Mouse (Mus musculus): ENCODE data around the gene Atg4a. TPM values are rescaled to one million over a fixed set of nuclear protein-coding genes. Genes with fewer than 3 reads are reported as not detected.

Atg4a gene
- polyA plus RNA-seq (2015; fragmentation: Nextera tagmentation; extraction: Ambion mirVana), result 16.4 and 17.1 TPM in 2 replicates

DNA sequence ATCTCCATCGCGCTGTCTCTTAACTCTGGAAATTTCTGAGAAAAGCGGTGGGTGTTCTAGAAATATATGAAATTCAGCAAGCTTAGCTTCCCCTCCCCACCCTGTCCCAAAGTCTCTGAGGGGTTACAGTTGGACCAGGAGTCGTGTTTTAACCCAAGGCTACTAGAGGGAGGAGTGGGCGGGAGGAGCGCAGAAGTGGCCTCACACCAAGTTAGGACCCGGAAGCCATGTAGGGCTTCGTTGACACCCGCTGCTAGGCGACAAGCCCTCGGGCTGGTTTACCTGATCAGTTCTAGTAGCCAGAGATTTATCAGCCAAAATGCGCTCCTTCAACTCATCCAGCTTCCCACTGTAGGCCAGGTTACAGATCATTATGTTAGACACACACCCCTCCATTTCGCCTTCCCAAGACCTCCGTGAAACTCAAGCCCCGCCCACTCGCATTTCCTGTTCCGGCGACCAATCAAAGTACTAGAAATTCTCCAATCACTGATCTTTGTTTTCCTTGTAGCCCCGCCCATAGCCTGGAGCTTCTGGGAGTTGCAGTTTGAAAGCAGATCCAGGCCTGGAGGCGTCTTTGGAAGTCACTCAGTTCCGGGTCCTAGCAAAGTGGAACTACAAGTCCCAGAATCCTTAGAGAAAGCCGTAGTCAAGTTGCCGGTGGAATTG is at the start of gene Atg4a, which contains the start of gene Psmd10:
Atg4a (plus strand) TSS at position 636 of the 669 bp plus-strand sequence.
Psmd10 (minus strand) TSS at position 457 of the 669 bp plus-strand sequence.
- ATAC-seq (ENCODE audit: borderline replicate concordance, extremely low read depth, low FRiP score, low TSS enrichment), result peak; percentile 98
- no peaks in the 10 kb centered on the region for H3K9me3 ChIP-seq
- H3K36me3 ChIP-seq, result no peaks in the 10 kb centered on the region
- H3K4me1 ChIP-seq, result no peaks in the 10 kb centered on the region
- H3K4me2 ChIP-seq, result peak within 1 kb of the TSS; percentile 57
- peaks cover 9% of the 10 kb centered on the region; the same call in 1 of the 2 replicates for H3K27me3 ChIP-seq
- 15% methylated on average over 23 of the region's 23 CpGs for WGBS
- H3K9ac ChIP-seq, result peak within 1 kb of the TSS; percentile 43
- H3K4me3 ChIP-seq, result peak within 1 kb of the TSS; percentile 56
- H3K27ac ChIP-seq, result no peak within 1 kb of the TSS

DNA sequence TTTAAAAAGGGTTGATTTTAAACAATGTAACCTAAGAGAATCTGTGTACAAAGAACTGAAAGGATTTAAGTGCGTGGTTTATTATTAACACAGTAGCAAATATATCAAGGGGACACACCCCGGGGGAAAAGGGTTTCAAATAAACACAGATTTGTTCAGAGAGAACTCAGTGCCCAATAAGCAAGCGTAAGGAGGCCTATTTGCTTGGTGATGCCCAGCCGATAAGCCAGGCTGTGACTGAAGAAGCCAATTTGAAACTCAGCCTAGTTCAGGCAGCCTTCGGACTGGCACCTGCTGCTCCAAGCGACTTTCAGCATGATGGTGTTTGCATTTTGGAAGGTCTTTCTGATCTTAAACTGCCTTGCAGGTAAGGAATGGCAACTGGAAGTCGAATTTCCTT is 49.3 kb upstream of the Atg4a start, which contains the start of gene Vsig1:
Vsig1 (plus strand) TSS at position 249 of the 400 bp plus-strand sequence.
- H3K4me3 ChIP-seq, result no peak within 1 kb of the TSS
- no peak for ATAC-seq (ENCODE audit: borderline replicate concordance, extremely low read depth, low FRiP score, low TSS enrichment)
- no peaks in the 10 kb centered on the region for H3K36me3 ChIP-seq
- H3K4me2 ChIP-seq, result no peak within 1 kb of the TSS
- no peak within 1 kb of the TSS for H3K27ac ChIP-seq
- H3K9me3 ChIP-seq, result no peaks in the 10 kb centered on the region
- 49% methylated on average over 7 of the region's 7 CpGs for WGBS
- H3K27me3 ChIP-seq, result peaks cover 4% of the 10 kb centered on the region; the same call in 1 of the 2 replicates
- H3K9ac ChIP-seq, result no peak within 1 kb of the TSS
- H3K4me1 ChIP-seq, result no peaks in the 10 kb centered on the region

DNA sequence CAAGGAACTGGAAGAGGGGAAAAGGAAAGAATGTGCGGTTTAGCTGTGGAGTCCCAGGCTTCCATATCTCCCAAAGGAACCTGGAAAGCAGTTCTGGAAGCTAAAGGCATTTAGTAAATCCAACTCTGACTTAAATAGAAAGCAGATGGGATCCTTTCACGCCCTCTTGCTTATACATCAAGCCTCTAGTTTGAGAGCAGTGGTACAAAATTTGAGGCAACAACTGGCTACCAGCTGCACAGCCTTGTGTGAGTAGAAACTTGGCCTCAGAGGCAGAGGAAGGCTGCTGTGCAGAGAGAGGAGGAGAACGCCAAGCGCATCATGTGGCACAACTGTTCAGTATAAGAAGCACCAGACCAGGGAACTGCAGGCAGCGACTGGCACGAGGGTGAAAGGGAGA is 35.4 kb upstream of the Atg4a start:
- H3K27me3 ChIP-seq, result peaks cover 32% of the 10 kb centered on the region
- ATAC-seq (ENCODE audit: borderline replicate concordance, extremely low read depth, low FRiP score, low TSS enrichment), result no peak
- no peaks in the 10 kb centered on the region for H3K36me3 ChIP-seq
- no peaks in the 10 kb centered on the region for H3K4me1 ChIP-seq
- WGBS, result 77% methylated on average over 6 of the region's 6 CpGs
- H3K9ac ChIP-seq, result no peak overlapping the region
- H3K9me3 ChIP-seq, result no peaks in the 10 kb centered on the region
- H3K4me2 ChIP-seq, result no peak overlapping the region
- no peak overlapping the region for H3K27ac ChIP-seq
- H3K4me3 ChIP-seq, result no peak overlapping the region

DNA sequence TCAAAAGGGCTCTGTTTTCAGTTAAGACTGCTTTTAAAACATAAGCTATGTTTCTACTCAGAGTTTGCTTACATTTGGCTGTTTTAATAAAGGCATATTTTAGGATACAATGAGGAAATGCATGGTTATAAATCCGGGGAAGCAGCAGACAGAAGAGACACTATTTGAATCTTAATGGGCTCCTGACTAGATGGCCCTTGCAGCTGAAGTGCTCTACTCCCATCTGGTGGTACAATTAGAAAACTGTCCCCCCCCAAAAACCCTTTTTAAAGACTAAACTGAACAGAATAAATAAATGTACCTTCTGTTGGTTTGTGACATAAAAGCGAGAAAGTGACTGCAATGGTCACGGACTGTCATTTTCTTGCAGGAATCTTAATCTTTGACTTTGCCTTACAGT is 24.6 kb upstream of the Atg4a start:
- Histone ChIP-seq H3K27ac (no peak overlapping the region), H3K4me1 (no peaks in the 10 kb centered on the region), H3K9me3 (no peaks in the 10 kb centered on the region), H3K4me3 (no peak overlapping the region), H3K36me3 (no peaks in the 10 kb centered on the region), H3K27me3 (peaks cover 23% of the 10 kb centered on the region; the same call in 1 of the 2 replicates), H3K9ac (no peak overlapping the region), H3K4me2 (no peak overlapping the region)
- ATAC-seq (ENCODE audit: borderline replicate concordance, extremely low read depth, low FRiP score, low TSS enrichment), result no peak
- WGBS, result 54% methylated on average over 3 of the region's 3 CpGs

DNA sequence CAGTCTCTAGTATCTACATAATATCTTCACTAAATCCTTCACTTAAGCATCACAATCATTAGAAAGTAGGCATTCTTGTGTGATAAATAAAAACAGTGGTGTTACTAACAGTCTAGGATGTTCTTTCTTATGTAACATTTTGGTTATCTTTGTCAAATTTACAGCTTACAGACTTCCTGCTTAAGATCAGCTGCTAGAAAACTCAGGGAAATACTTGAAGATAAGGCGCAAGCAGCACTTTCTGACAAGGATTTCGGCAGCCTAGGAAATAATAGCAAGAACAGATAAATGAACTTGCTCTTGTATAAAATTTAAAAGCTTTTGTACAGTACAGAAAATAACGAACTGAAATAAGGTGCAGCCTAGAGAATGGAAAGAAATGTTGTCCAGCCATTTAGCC is 23.4 kb upstream of the Atg4a start:
- Histone ChIP-seq H3K9me3 (no peaks in the 10 kb centered on the region), H3K4me1 (no peaks in the 10 kb centered on the region), H3K36me3 (no peaks in the 10 kb centered on the region), H3K27me3 (peaks cover 23% of the 10 kb centered on the region; the same call in 1 of the 2 replicates), H3K4me3 (no peak overlapping the region), H3K27ac (no peak overlapping the region), H3K4me2 (no peak overlapping the region), H3K9ac (no peak overlapping the region)
- no peak for ATAC-seq (ENCODE audit: borderline replicate concordance, extremely low read depth, low FRiP score, low TSS enrichment)
- 56% methylated on average over 3 of the region's 3 CpGs for WGBS

DNA sequence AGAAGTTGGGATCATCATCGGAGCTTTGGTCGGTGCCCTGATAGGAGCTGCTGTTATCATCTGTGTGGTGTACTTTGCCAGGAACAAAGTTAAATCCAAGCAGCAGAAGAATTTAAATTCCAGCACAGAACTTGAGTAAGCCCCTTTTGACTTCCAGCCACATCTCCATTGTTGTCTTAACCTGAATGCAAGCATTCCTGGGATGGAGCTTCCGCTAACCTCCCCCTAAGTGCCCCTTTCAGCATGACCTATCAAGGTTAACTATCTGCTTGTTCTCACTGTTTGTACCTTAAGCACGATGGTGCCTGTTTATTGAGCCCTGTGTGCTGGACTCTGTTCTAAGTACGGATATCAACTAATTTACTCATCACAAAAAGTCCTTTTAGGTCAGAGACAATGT is 20.4 kb upstream of the Atg4a start:
- Histone ChIP-seq H3K9ac (no peak overlapping the region), H3K4me3 (no peak overlapping the region), H3K27ac (no peak overlapping the region), H3K4me1 (no peaks in the 10 kb centered on the region), H3K4me2 (no peak overlapping the region), H3K9me3 (no peaks in the 10 kb centered on the region), H3K27me3 (peaks cover 24% of the 10 kb centered on the region; the same call in 1 of the 2 replicates), H3K36me3 (no peaks in the 10 kb centered on the region)
- no peak for ATAC-seq (ENCODE audit: borderline replicate concordance, extremely low read depth, low FRiP score, low TSS enrichment)
- 51% methylated on average over 5 of the region's 5 CpGs for WGBS

DNA sequence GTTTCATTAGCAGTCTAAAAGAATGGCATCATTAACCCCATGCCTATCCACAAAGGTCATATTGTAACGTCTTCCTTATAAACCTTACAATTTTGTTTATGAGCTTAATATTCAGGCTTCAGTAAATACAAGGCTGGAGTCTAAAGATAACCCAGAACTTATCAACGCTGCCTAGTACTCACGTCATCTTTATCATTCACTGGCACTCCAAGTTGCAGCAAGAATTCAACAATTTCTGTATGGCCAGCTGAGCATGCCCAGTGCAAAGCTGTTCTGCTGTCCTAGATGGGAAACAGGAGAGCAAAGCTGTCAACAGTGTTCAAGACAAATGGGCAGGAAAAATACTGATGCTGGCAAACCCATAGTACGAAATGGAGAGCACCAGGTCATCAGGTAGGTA is 3.1 kb upstream of the Atg4a start:
- H3K27ac ChIP-seq, result no peak overlapping the region
- no peak overlapping the region for H3K4me3 ChIP-seq
- WGBS, result 80% methylated on average over 4 of the region's 4 CpGs
- H3K27me3 ChIP-seq, result peaks cover 8% of the 10 kb centered on the region; the same call in 1 of the 2 replicates
- no peaks in the 10 kb centered on the region for H3K4me1 ChIP-seq
- ATAC-seq (ENCODE audit: borderline replicate concordance, extremely low read depth, low FRiP score, low TSS enrichment), result no peak
- H3K4me2 ChIP-seq, result no peak overlapping the region
- H3K36me3 ChIP-seq, result 0 out of 2 replicates have a peak, but pooled peaks cover 6% of the 10 kb centered on the region
- no peak overlapping the region for H3K9ac ChIP-seq
- no peaks in the 10 kb centered on the region for H3K9me3 ChIP-seq

DNA sequence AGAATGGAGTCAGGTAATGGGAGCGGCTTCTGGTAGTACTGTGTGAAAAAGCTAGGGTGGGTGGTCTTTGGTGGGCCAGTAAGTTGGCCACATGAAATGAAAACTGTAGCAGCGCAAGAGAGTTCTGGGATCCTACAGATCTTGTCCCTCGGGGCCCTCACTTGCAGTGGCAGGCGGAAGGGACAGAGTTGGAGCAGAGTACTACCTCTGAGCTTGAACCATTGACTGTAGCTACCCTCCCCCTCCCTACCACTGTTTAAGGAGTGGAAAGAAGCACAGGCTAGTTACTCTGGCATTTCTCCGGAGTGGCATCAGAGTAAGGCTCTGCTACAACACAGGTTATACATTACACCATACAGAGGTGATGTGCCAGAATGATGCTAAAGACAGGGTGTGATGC is 252 bp downstream of the Atg4a start:
- no peak overlapping the region for H3K27ac ChIP-seq
- no peaks in the 10 kb centered on the region for H3K36me3 ChIP-seq
- peaks cover 9% of the 10 kb centered on the region; the same call in 1 of the 2 replicates for H3K27me3 ChIP-seq
- 15% methylated on average over 5 of the region's 5 CpGs for WGBS
- H3K9me3 ChIP-seq, result no peaks in the 10 kb centered on the region
- no peaks in the 10 kb centered on the region for H3K4me1 ChIP-seq
- peak; percentile 68 for ATAC-seq (ENCODE audit: borderline replicate concordance, extremely low read depth, low FRiP score, low TSS enrichment)
- H3K9ac ChIP-seq, result 0 out of 2 replicates have a peak overlapping the region, but pooled peaks have one; percentile 23
- H3K4me2 ChIP-seq, result peak overlapping the region; percentile 57
- peak overlapping the region; percentile 56 for H3K4me3 ChIP-seq

DNA sequence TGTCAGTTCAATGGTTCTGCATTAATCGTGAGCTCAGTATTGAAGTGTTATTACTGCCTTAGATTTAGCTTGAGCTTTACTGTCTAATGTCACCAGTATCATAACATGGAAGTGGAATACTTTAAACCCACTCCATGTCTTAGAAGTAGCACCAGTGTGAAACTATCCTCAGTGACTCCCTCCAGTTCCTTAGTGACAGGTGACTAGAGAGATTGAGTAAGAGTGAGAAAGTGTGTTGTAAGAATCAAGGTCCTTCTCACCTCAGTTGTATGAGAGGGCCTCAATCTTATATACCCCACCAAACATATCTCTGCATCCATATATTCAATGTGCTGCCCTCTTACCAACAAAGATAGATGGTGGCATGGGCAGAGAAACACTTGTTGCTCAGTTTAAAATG is 22.2 kb downstream of the Atg4a start:
- no peak overlapping the region for H3K4me2 ChIP-seq
- peaks cover 19% of the 10 kb centered on the region for H3K27me3 ChIP-seq
- H3K9me3 ChIP-seq, result no peaks in the 10 kb centered on the region
- WGBS, result 87% methylated on average over 1 of the region's 1 CpGs
- no peak overlapping the region for H3K9ac ChIP-seq
- no peak overlapping the region for H3K4me3 ChIP-seq
- no peaks in the 10 kb centered on the region for H3K36me3 ChIP-seq
- no peaks in the 10 kb centered on the region for H3K4me1 ChIP-seq
- no peak overlapping the region for H3K27ac ChIP-seq
- ATAC-seq (ENCODE audit: borderline replicate concordance, extremely low read depth, low FRiP score, low TSS enrichment), result no peak

DNA sequence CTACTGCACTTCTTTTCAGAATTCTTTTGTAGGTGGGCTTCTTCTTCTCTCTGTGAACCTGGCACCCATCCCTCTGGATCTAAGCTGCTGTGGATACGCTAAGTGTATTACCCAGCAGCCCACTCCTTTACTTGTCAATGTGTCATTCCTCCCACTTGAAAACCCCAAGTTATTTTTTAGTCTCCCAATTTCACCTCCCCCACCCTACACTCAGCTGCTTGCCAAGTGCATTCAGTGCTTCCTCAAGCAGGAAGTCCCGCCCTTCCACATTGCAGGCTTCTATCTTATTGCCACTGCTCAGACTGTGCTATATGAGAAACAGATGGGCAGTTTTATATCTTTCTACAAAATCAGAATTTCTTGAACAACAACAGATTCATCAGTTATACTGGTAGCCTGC is 22.8 kb downstream of the Atg4a start:
- H3K27ac ChIP-seq, result no peak overlapping the region
- no peak overlapping the region for H3K4me2 ChIP-seq
- no peaks in the 10 kb centered on the region for H3K4me1 ChIP-seq
- no peak for ATAC-seq (ENCODE audit: borderline replicate concordance, extremely low read depth, low FRiP score, low TSS enrichment)
- no peaks in the 10 kb centered on the region for H3K36me3 ChIP-seq
- H3K9ac ChIP-seq, result no peak overlapping the region
- 58% methylated on average over 2 of the region's 2 CpGs for WGBS
- H3K9me3 ChIP-seq, result no peaks in the 10 kb centered on the region
- H3K27me3 ChIP-seq, result peaks cover 21% of the 10 kb centered on the region
- H3K4me3 ChIP-seq, result no peak overlapping the region

DNA sequence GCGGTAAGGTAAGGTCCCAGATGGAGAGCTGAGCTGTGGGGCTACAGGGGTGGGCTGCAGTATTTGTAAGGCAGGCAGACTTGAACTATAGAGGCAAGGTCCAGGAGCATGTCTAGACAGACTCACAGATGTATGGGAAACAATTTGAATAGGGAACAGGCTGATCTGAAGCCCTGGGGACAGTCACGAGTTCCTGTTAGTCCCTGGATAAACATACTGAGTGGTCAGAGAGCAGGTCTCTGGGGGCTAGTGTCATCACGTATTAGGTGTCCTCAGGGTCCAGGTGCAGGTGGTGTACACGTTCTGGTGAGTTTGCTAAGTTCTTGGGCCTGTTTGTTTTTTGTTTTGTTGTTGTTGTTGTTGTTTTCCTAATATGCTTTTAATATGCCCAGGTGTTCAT is 23.5 kb downstream of the Atg4a start:
- H3K4me2 ChIP-seq, result no peak overlapping the region
- H3K4me3 ChIP-seq, result no peak overlapping the region
- peaks cover 21% of the 10 kb centered on the region for H3K27me3 ChIP-seq
- H3K9me3 ChIP-seq, result no peaks in the 10 kb centered on the region
- ATAC-seq (ENCODE audit: borderline replicate concordance, extremely low read depth, low FRiP score, low TSS enrichment), result no peak
- no peaks in the 10 kb centered on the region for H3K36me3 ChIP-seq
- WGBS, result 54% methylated on average over 4 of the region's 4 CpGs
- no peak overlapping the region for H3K9ac ChIP-seq
- no peak overlapping the region for H3K27ac ChIP-seq
- no peaks in the 10 kb centered on the region for H3K4me1 ChIP-seq

DNA sequence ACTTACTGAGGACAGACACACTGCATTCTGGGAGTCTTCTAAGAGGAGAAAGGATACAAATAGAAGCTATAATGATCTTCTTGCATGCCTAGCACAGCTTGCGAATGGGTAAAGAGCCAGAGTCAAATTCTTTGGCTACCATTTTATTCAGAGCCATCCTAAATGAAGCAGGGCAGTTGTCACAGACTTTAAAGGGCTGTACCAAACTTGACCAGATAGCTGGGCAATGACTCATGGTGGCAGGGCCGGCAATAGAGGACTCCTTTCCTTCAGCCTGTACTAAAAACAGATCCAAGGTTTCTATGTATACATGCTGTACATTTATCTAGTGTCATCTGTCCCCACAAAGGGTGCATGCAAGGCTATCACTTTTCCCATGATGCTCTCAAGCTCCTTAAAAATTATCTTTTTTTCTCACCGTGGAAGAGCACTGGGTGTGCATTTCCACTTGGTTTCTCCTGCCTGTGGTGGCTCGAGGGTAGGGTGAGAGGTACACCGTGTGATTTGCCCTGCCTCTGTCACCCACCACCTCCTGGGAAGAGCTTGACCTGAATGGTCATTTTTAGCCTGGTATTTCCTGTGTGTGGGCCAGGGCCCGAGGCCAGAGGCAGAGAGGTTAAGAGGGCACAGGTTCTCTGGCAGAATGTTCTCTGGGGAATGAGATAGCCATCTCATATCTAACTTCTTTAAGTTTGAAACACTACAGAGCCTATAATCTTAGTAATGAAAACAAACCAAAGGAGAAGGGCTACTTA is 26.7 kb downstream of the Atg4a start:
- Histone ChIP-seq H3K4me1 (no peaks in the 10 kb centered on the region), H3K9ac (no peak overlapping the region), H3K27ac (no peak overlapping the region; the same call in 1 of the 2 replicates), H3K4me2 (no peak overlapping the region), H3K4me3 (no peak overlapping the region), H3K27me3 (peaks cover 27% of the 10 kb centered on the region), H3K9me3 (no peaks in the 10 kb centered on the region), H3K36me3 (no peaks in the 10 kb centered on the region)
- ATAC-seq (ENCODE audit: borderline replicate concordance, extremely low read depth, low FRiP score, low TSS enrichment), result no peak
- 37% methylated on average over 6 of the region's 6 CpGs for WGBS

Data from lung, embryonic 15.5 days (tissue).